Mouse (Mus musculus) CD8-positive naive resting alpha-beta T cell, adult 57 days (primary cell): ENCODE measurements around the gene Epb41l4b. TPM values are rescaled to one million over a fixed set of nuclear protein-coding genes. Genes with fewer than 3 reads are reported as not detected.

ENCODE experiments used
- total RNA-seq: library from RNA; stranded (reverse); gene quantifications from one replicate; pipeline ENCODE4 v1.2.4, GENCODE M21; 2023

The Epb41l4b gene
- not detected for total RNA-seq

DNA sequence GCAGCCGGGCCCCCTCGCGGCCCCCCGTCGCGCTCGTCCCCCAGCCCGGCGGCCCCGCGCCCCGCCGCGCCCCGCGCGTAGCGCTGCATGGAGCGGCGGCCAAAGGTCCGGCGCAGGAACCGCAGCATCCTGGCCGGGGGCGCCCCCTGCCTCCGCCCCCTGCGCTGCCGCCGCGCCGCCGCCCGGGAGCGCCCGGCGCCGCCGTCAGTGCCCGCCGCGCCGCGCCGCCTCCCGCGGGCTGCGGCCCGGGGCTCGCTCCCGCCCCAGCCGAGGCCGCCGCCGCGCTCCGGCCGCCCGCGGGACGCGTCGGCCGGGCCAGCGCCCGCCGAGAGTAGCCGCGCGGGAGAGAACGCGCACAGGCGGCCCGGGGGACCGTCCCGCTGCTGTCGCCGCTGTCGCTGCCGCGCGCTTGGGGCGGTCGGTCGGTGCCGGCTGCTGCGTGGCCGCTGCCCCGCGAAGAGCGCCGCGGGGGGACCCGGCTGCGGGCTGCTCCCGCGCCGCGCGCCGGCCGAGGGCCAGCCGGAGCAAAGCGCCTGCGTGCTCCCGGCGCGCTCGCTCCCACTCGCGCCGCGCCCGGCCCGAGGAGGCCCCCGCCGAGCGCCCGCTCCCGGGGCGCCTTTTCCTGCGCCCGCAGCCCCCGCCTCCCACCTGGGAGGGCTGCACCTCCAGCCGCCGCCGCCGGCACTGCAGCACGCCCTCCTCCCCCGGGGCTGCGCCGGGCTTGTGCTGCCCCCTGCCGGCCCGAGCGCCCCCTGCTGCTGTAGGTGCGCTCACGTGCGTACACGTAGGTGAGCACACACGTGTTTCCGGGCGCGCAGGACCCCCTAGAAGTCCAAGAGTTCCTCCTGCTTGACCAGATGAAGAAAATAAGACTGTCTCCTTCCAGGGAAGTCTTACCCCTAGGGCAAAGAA lies at the start of gene Epb41l4b:
TSS of gene Epb41l4b (minus strand) at position 412 of the 912 bp plus-strand sequence.

GRCm38 (mm10) chr4:56990215-56990584 lies 153.0 kb downstream of the Epb41l4b start, which contains the start of gene Frrs1l:
Frrs1l (minus strand) TSS chr4:56990391.

GRCm38 (mm10) chr4:56946641-56947640 lies 196.3 kb downstream of the Epb41l4b start, which contains the start of gene Tmem245:
Tmem245 (minus strand) TSS chr4:56947437.

Other genes starting within 250 kb of the Epb41l4b start
- 28.8 TPM for gene Tmem245, start 196.0 kb downstream of the Epb41l4b start, total RNA-seq
- not detected for gene Frrs1l, start 153.0 kb downstream of the Epb41l4b start, total RNA-seq
- gene Ptpn3, start 158.4 kb upstream of the Epb41l4b start, total RNA-seq, result 0.09 TPM